In genomic region chr19:47919126-47919965, GRCm38 (mm10) we compare ENCODE assay signal across 8 mouse cellular contexts. TPM values are rescaled to one million over a fixed set of nuclear protein-coding genes. Genes with fewer than 3 reads are reported as not detected.
DNase-seq lines count a peak whose midpoint lies in the region; ATAC-seq lines count a peak whose summit lies in the region.

TSS of gene Cfap43 (minus strand) at chr19:47919287.
TSS of gene Itprip (minus strand) at chr19:47919299.

- ATAC-seq in heart, embryonic 15.5 days (replicated peaks; ENCODE audit: insufficient number of reproducible peaks, insufficient read depth, low FRiP score, low read depth), result peak; percentile 81
- peak; percentile 85 for ATAC-seq in liver, embryonic 13.5 days (ENCODE audit: low read depth)
- peak; percentile 85 for ATAC-seq in stomach, embryonic 15.5 days (ENCODE audit: insufficient read depth, low FRiP score, low read depth)

- H3K27me3 ChIP-seq in heart, embryonic 15.5 days, result no peaks in the 10 kb centered on the region
- H3K27me3 ChIP-seq in liver, embryonic 13.5 days, result no peaks in the 10 kb centered on the region
- no peaks in the 10 kb centered on the region for H3K27me3 ChIP-seq in stomach, embryonic 15.5 days (replicated peaks)

- no peaks in the 10 kb centered on the region for H3K36me3 ChIP-seq in heart, embryonic 15.5 days
- no peaks in the 10 kb centered on the region for H3K36me3 ChIP-seq in liver, embryonic 13.5 days
- no peaks in the 10 kb centered on the region for H3K36me3 ChIP-seq in stomach, embryonic 15.5 days

- WGBS in heart, embryonic 15.5 days, result under 1% methylated on average over 48 of the region's 48 CpGs
- under 1% methylated on average over 48 of the region's 48 CpGs for WGBS in liver, embryonic 13.5 days (ENCODE audit: insufficient replicate concordance)
- WGBS in stomach, embryonic 15.5 days, result under 1% methylated on average over 48 of the region's 48 CpGs

- DNase-seq in 416B (ENCODE audit: low read depth), result peak; percentile 97
- peak; percentile 87 for DNase-seq in adrenal gland, postnatal 14 days
- peak; percentile 75 for DNase-seq in fibroblast of lung, adult 2 months (ENCODE audit: low read depth)
- DNase-seq in kidney, postnatal 14 days, result peak; percentile 90
- DNase-seq in liver, embryonic 13.5 days, result peak; percentile 63
- peak; percentile 72 to 79 for DNase-seq in natural killer cell, adult 2 months (ENCODE audit: low spot score in 2 of 2)

- peaks cover 38% of the 10 kb centered on the region for H3K4me1 ChIP-seq in heart, embryonic 15.5 days (replicated peaks)
- H3K4me1 ChIP-seq in liver, embryonic 13.5 days (replicated peaks), result peaks cover 28% of the 10 kb centered on the region
- H3K4me1 ChIP-seq in stomach, embryonic 15.5 days, result peaks cover 28% of the 10 kb centered on the region

- H3K4me2 ChIP-seq in heart, embryonic 15.5 days, result peak within 1 kb of the TSS; percentile 80
- H3K4me2 ChIP-seq in liver, embryonic 13.5 days, result peak within 1 kb of the TSS; percentile 87
- peak within 1 kb of the TSS; percentile 86 for H3K4me2 ChIP-seq in stomach, embryonic 15.5 days

- peak within 1 kb of the TSS; percentile 88 for H3K4me3 ChIP-seq in heart, embryonic 15.5 days
- H3K4me3 ChIP-seq in liver, embryonic 13.5 days (replicated peaks), result peak within 1 kb of the TSS; percentile 84
- H3K4me3 ChIP-seq in stomach, embryonic 15.5 days (replicated peaks), result peak within 1 kb of the TSS; percentile 93

- peak within 1 kb of the TSS; percentile 92 for H3K9ac ChIP-seq in heart, embryonic 15.5 days
- H3K9ac ChIP-seq in liver, embryonic 13.5 days, result peak within 1 kb of the TSS; percentile 90
- peak within 1 kb of the TSS; percentile 95 for H3K9ac ChIP-seq in stomach, embryonic 15.5 days

- H3K27ac ChIP-seq in heart, embryonic 15.5 days, result peak within 1 kb of the TSS; percentile 98
- H3K27ac ChIP-seq in liver, embryonic 13.5 days, result peak within 1 kb of the TSS; percentile 80
- peak within 1 kb of the TSS; percentile 97 for H3K27ac ChIP-seq in stomach, embryonic 15.5 days

- H3K9me3 ChIP-seq in heart, embryonic 15.5 days (replicated peaks), result no peaks in the 10 kb centered on the region
- no peaks in the 10 kb centered on the region for H3K9me3 ChIP-seq in liver, embryonic 13.5 days (replicated peaks)
- H3K9me3 ChIP-seq in stomach, embryonic 15.5 days, result no peaks in the 10 kb centered on the region

RNA-seq across cellular contexts. Expression of gene Cfap43, which starts in this region (rescaled TPM):
- not detected in 2 replicates for total RNA-seq in adrenal gland, postnatal 14 days (2021)
- 0.08 and 0.24 TPM in 2 replicates for polyA plus RNA-seq in heart, embryonic 15.5 days (2015; fragmentation: Nextera tagmentation; extraction: Ambion mirVana)
- 0.03 TPM in 1 of 2 replicates, not detected in the other for polyA plus RNA-seq in liver, embryonic 13.5 days (2015; fragmentation: Nextera tagmentation; extraction: Ambion mirVana)
- 0.39 and 0.62 TPM in 2 replicates for polyA plus RNA-seq in stomach, embryonic 15.5 days (2015; fragmentation: Nextera tagmentation; extraction: Ambion mirVana)

RNA-seq across cellular contexts. Expression of gene Itprip, which starts in this region (rescaled TPM):
- total RNA-seq in adrenal gland, postnatal 14 days (2021), result 12.9 and 14.6 TPM in 2 replicates
- polyA plus RNA-seq in heart, embryonic 15.5 days (2015; fragmentation: Nextera tagmentation; extraction: Ambion mirVana), result 17.4 and 20.7 TPM in 2 replicates
- polyA plus RNA-seq in liver, embryonic 13.5 days (2015; fragmentation: Nextera tagmentation; extraction: Ambion mirVana), result 3.8 and 3.9 TPM in 2 replicates
- polyA plus RNA-seq in stomach, embryonic 15.5 days (2015; fragmentation: Nextera tagmentation; extraction: Ambion mirVana), result 11.0 and 12.6 TPM in 2 replicates

Comparison
In these comparisons a context has a peak if more than half of its experiments do, and no peak if none do; other contexts are left out.
1. Peak in every context shown above with its lines: DNase-seq, ATAC-seq, H3K4me3 ChIP-seq and H3K27ac ChIP-seq.